Mouse (Mus musculus): ENCODE measurements at regions not wholly inside any gene's neighbourhood (a gene's known extent, or its start where the extent isn't known, plus 50 kb on each side); places are given as distances from the start of the nearest gene placed in this dataset.

DNA sequence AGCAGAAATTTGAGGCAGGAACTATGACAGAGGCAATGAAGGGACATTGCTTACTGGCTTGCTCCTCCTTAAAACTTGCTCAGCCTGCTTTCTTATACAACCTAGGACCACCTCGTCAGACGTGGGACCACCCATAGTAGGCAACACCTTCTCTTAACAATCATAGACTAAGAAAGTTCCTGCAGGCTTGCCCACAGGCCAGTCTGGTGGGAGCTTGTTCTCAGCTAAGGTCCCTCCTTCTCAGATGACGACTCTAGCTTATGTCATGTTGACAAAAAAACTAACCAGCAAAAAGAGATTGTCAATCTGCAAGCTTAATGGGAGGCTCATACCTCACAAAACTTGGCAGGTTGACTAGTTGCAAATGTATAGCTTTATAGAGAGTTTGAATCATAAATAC lies 56.5 kb upstream of the Lsm6 start:
- no peak for DNase-seq

DNA sequence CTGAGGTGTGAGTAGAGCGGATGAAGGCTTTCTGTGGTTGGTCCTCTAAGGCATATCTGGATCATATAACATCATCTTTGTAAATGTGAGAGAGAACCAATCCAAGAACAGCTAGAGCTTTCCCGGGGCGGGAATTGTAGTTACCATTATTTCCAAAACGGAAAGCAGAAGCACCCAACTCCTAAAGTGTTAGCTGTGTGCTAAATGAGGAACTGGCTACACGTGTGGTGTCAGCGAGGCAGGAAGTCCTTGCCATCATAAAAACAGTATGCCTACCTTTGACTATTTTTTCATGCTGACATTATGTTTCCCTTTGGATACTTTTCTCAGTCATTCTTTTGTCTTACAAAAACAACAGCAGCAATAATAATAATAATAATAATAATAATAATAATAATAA lies 68.8 kb upstream of the Lsm6 start:
- DNase-seq: no peak

DNA sequence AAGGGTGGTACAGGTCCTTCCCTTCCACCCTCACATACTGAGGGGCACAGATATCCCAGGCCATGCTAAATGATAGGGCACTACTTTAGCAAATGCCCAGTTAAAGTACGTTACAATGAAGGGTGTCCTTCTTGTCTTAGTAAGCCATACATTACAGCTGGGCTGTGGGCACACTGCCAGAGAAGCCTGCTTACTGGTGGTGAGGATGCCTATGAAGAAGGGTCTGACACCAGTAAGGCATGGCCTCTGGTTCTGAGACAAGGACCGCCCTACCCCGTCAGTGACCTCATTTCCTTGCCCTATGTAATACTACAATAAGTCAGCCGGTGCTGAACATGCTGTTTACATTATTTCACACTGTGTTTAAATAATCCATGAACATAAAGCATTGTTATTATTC lies 69.6 kb upstream of the Lsm6 start:
- no peak for DNase-seq

DNA sequence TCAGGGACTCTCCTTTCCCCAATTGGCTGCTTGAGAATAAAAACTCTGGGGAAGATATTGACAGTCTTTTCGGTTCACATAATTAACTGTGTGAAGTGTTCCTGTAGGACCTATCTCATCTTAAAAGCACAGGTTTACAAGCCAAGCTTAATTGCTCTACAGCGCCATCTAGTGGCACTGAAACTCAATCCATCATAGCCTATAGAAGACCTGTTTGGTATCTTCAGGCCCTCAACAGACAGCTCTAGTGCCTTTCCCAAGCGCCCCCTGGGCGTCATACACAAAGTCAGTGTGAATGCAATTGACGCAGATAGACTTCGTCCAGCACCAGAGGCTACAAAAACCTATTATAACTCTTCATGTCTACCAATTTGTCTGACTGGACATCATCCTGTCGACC lies 78.9 kb upstream of the Lsm6 start:
- DNase-seq: peak; percentile 42 to 65

DNA sequence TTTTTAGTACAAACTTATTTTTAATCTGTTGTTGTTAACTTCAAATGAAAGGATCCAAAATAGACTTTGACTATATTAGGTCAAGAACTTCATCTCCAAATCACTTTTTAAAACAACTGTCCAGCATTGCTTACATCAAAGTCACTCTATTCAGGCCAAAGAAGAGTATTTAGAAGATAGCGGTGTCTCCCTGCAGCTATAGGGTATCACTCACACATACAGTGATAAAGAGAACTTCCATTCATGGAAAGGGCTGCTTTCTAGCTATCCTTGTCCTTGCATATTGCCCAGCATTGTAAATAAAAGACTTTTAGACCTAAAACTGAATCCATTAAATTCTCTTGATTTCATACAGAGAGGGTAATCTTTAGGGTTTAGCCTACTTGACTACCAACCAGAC lies 82.1 kb upstream of the Lsm6 start:
- no peak for DNase-seq

DNA sequence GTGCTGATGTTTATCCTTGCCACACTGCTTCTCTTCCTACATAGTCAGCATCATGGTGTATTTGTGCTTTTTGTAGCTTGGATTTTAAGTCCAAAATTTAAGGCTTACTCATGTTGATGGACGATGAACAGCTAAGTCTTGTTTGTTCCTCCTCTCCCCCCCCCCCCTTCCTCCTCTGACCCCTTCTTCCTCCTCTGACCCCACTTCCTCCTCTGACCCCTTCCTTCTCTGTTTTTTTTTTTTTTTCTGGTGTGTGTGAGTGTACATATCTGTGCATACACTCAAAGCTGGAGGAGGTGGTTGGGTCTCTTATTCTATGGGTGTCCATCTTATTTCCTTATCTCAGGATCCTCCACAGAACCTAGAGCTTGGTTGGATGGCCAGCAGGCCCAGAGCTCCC lies 87.0 kb upstream of the Lsm6 start:
- no peak for DNase-seq

DNA sequence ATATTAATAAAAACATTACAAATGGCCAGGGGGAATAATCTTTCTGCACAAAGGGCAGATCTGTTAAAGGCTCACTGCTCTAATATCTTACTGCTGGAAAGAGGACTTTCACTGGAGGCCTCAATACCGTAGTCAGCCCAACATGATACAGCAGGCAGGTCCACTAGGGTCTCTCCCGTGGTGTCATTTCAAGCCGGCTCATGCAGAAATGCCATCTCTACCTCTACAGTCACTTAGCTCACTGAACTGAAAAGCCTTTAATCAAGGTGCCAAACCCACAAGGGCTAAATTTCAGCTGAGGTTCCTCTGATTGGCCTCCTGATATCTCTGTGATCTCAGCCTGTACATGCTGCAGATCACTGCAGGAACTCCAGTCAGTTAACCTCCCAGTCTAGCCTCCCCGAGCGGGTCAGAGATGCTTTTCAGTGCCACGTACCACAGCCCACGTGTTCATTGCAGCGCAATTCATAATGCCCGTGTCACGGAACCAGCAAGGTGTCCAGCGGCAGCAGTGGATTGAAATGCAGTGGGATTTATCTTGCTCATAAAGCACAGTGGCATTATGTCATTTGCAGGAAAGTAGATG lies 90.4 kb upstream of the Lsm6 start:
- no peak for DNase-seq

DNA sequence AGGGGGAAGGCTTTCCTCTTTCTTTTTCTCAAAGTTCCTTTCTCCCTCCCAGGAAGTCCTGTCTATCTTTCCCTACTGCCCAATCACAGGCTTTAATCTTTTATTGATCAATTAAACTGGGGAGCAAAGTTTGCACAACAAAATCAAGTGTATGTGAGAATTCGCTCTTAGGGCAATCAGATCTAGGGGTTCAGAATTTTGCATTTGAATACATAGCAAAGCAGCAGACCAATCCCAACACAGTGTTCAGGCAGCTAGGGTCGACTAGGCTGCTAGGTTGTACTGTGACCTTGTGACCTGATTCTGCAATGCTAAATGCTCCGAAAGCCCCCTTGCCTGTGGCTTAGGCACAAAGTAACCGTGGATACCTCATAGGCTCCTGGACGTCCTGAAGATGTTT lies 91.5 kb upstream of the Lsm6 start:
- no peak for DNase-seq

DNA sequence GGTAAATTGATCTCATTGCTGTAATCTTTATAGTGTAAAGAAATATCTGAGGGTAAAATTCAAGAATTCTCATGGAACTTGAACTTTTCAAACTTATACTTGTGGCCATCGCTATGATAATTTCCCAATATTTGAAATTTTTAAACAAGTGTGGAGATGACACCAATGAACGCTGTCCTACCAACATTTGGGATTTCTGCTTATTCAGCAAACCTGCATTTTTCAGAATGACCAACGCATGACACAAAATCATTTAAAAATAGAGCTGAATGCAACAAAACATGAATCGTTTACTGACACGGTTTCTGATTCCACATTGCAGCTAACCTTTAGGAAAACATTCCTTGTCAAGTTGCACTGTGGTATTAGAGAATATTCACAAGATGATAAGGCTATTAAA lies 92.9 kb upstream of the Lsm6 start:
- no peak for DNase-seq

DNA sequence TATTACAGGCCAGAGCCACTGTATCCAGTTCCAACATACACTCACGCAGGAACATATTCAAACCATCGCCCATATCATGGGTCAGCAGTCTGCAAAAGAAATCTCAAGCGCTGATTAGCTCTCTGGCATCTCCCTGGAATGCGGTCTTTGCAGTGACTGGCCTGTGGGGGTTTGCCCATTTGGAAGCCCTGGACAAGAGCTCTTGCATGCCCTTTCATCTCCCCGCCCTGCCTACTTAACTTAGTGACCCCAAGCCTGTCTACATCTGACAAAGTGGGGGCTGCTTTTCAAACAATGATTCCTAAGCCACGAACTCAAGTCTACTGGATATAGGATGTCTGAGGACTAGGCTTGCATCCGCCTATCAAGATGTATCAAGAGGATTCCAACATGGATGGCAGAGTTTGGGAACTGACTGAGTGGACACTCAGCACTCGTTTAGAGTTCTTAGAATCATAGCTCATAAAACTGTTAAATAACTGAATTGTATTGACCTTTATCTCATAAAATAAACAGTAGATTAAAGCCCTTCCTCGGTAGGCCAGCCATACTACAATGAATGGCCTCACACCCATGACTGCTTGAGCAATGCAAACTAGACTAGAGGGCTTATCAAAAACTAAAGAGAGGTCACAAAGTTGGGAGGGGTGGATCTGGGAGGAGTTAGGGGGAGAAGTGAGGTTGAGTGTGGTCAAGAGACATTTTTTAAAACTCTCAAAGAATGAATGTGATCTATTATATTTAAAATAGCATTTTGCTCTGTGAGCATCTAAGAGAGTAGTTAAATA lies 97.4 kb upstream of the Zfp827 start:
- no peak for DNase-seq

DNA sequence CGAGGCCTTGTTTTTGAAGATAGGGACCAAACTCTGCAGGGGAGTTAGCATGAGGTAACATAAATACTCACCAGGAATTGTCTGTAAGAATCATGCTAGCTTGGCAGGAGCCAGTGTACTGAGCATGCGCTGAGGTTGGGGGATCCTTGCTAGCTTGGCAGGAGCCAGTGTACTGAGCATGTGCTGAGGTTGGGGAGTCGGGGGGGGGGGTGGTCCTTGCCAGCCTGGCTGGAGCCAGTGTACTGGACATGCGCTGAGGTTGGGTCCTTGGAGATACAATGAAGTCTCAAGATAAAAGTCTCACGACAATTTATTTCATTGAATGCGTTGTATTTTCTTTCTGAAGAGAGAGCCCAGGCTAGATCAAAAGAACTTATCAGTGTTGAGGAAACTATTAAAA lies 96.2 kb upstream of the Zfp827 start:
- DNase-seq: no peak

DNA sequence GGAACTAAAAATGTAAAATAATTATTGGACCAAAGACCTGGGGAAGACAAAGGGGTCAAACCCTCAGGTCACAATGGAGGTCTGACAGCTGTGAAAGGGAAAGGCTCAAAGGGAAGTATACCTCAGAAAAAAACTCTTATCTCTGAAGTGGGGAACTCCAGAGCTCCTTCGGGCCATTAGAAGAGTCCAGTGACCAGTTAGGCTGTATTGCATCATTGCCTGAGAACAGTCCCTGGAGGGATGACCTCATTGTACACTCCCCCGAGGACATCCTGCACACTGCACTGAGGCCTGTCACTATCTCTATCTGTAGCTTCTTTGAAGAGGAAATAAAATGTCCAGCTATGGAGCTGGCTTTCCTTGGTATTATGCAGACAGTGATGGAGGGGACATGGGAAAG lies 88.2 kb upstream of the Zfp827 start:
- DNase-seq: no peak

DNA sequence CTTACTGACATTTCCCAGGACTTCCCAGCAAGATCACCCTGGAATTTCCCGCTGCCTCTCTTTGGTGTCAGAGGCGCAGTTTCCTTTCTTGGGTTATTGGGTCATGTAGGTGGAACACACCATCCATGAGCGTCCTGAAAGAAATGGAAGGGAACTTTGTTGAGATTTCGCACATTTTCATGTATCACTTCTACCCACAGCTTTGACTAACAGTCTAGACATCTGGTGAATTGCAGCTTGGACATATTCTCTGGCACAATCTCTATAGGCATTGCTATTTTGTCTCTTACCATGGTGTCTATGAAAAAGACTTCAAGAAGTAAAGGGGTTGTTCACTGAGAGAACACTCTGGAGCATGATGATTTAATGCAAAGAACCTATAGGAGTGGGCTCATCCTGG lies 86.7 kb upstream of the Zfp827 start:
- DNase-seq: no peak

DNA sequence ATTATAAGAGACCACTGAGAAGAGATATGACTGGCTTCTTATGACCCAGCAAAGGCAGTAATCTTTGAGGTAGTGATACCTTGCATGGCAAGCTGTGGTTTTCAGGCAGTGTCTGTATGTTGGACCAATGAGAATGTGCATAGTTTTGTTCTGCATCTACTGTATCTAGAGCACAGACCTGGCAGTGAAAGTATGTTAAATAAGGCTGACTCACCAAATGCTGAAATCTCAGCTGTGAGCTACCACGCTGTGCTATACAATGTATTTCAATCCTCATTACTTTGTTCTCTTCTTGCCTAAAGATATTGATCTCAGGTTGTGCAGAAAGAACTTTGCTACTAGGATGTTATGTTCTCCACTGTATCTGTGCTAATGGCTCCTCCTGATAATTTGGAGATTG lies 83.9 kb upstream of the Zfp827 start:
- DNase-seq: no peak

DNA sequence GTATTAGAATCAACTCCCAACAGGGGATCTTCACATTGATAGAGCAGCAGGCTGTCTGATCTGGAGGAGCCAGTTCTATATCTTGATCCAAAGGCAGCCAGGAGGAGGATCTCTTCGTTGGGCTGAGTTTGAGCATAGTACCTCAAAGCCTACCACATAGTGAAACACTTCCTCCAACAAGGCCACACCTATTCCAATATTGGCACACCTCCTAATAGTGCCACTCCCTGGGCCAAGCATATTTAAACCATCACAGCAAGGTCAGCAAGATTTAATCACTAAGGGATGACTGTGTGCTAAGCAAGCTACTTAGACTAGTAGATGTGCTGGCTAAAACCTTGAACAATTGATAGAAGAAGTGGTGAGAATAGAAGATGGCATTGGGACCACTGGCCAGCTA lies 82.6 kb upstream of the Zfp827 start:
- DNase-seq: no peak

DNA sequence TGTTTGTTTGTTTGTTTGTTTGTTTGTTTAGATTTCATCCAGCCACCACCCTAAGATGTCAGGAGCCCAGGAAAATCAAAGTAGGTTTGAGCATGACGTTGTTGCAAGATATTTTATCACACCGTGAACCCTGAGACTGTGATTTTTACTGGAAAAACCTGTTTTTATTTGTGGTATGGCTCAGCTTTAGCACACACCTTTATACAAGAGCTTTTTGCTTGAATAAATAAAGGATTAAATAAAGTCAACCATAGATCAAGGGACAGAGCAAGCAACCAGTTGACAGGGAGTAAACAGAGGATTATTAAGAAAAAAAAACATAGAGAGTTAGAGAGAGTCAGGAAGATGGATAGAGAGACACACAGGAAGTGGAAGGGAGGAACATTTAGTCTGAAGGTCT lies 82.2 kb upstream of the Zfp827 start:
- DNase-seq: no peak

DNA sequence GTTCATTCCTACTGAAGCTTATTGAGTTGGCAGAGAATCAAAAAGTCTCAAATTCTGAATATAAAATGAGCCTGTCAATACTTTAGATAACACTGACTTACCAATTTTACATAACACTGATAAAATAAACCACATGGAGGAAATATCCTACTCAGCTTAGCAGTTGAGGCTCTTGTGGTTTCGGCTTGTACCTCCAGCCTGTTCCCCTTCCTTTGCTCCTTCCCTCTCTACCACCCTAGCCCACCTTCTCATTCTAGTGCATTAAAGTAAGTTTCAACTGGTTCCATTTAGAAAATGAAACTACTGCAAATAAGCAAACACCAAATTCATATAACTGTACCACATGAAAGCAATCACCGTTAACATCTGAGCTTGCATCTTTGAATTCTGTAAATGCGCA lies 53.2 kb upstream of the Zfp827 start:
- DNase-seq: no peak

Measured in lung, adult 18-20 months (tissue).